ENCODE assay signal across 8 mouse cellular contexts in the genomic region with DNA sequence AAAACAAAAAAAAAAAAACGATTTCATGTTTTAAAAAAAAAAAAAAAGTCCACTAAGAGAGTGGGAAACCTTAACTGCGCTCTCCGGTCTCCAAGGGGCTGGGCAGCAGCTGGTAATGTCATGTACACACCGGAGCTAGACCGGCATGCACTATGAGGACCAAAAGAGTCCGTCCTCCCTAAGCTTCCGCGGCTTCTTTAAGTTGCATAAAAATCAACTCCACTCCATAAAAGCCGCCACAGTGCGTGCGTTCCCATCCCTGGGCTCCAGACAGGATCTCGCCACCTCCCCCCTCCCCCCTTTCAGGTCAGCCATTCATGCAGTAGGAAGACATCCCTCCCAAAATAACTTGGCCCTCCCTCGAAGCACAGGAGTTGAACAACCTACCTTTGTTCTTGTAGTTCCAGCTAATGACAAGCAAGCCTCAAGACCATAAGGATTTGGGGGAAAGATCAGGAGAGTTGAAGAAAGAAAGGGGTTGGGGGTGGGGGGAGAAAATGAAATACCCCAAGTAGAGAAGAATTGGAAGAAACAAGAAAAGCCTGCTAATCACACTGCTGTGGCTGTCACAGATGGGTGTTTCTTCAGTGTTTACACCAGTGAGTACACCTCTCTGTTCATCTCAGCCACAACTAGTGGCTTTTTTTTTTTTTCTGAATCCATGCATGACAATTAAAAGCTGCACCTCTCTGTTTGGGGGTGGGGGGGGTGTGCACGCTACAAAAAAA.
DNase-seq lines count a peak whose midpoint lies in the region; ATAC-seq and TF ChIP-seq lines count a peak whose summit lies in the region.

No protein-coding gene starts in this region.

- H3K4me1 ChIP-seq in forebrain, embryonic 10.5 days = peaks cover 91% of the 10 kb centered on the region
- H3K4me1 ChIP-seq in intestine, embryonic 14.5 days (replicated peaks; ENCODE audit: control insufficient read depth, insufficient read depth, low read length) = peaks cover 60% of the 10 kb centered on the region
- 0 out of 2 replicates have a peak, but pooled peaks cover 4% of the 10 kb centered on the region for H3K4me1 ChIP-seq in midbrain, postnatal 0 days (ENCODE audit: insufficient read depth, low read length)

- no peaks in the 10 kb centered on the region for H3K27me3 ChIP-seq in forebrain, embryonic 10.5 days (ENCODE audit: poor library complexity, severe bottlenecking)
- H3K27me3 ChIP-seq in intestine, embryonic 14.5 days (replicated peaks; ENCODE audit: control insufficient read depth, insufficient read depth, low read length) = no peaks in the 10 kb centered on the region
- H3K27me3 ChIP-seq in midbrain, postnatal 0 days (ENCODE audit: insufficient read depth, low read length) = 0 out of 2 replicates have a peak, but pooled peaks cover 5% of the 10 kb centered on the region

- no peak for TF ChIP-seq CTCF in midbrain, postnatal 0 days (IDR thresholded peaks at IDR 0.05)

- WGBS in forebrain, embryonic 10.5 days = 1% methylated on average over 14 of the region's 14 CpGs
- 1% methylated on average over 14 of the region's 14 CpGs for WGBS in intestine, embryonic 14.5 days
- WGBS in midbrain, postnatal 0 days = 6% methylated on average over 14 of the region's 14 CpGs

- H3K4me2 ChIP-seq in intestine, embryonic 14.5 days (ENCODE audit: low read length) = peak overlapping the region; percentile 48
- H3K4me2 ChIP-seq in midbrain, postnatal 0 days (ENCODE audit: low read depth, low read length, poor library complexity, severe bottlenecking) = 0 out of 2 replicates have a peak overlapping the region, but pooled peaks have one; percentile 7

- H3K27ac ChIP-seq in forebrain, embryonic 10.5 days = peak overlapping the region; percentile 84
- peak overlapping the region; percentile 69 for H3K27ac ChIP-seq in intestine, embryonic 14.5 days (ENCODE audit: low read depth)
- H3K27ac ChIP-seq in midbrain, postnatal 0 days (ENCODE audit: low read depth, low read length) = no peak overlapping the region

- peak overlapping the region; percentile 21; the same call in 1 of the 2 replicates for H3K9ac ChIP-seq in intestine, embryonic 14.5 days (ENCODE audit: low read length)
- no peak overlapping the region for H3K9ac ChIP-seq in midbrain, postnatal 0 days (replicated peaks; ENCODE audit: low read length, poor library complexity, severe bottlenecking)

- 0 out of 2 replicates have a peak, but pooled peaks have one; percentile 14 for ATAC-seq in intestine, embryonic 14.5 days (replicated peaks; ENCODE audit: low FRiP score, low TSS enrichment, low read depth)
- ATAC-seq in midbrain, postnatal 0 days (ENCODE audit: low FRiP score) = no peak

- H3K9me3 ChIP-seq in forebrain, embryonic 10.5 days = no peaks in the 10 kb centered on the region
- H3K9me3 ChIP-seq in intestine, embryonic 14.5 days (ENCODE audit: control insufficient read depth, low read length) = no peaks in the 10 kb centered on the region
- H3K9me3 ChIP-seq in midbrain, postnatal 0 days (ENCODE audit: low read length) = no peaks in the 10 kb centered on the region

- DNase-seq in heart, adult 11 months = peak; percentile 91
- no peak for DNase-seq in heart, postnatal 25 days (ENCODE audit: low spot score)
- peak; percentile 47 for DNase-seq in forebrain, embryonic 10.5 days (ENCODE audit: extremely low spot score, low spot score)
- peak; percentile 66 for DNase-seq in intestine, embryonic 14.5 days (ENCODE audit: low spot score)
- DNase-seq in midbrain, postnatal 0 days (ENCODE audit: low spot score) = no peak
- DNase-seq in ovary, adult 18-20 months (ENCODE audit: low spot score) = no peak
- DNase-seq in natural killer cell, adult 2 months (ENCODE audit: low spot score in 2 of 2) = no peak
- DNase-seq in right cerebral cortex, adult 18-20 months = no peak

- intact Hi-C loops in heart, postnatal 25 days (cut with DNase I) = loop anchor here (10.0 kb wide), 1 partner anchor 251 kb away; no protein-coding TSS in a partner anchor

- H3K4me3 ChIP-seq in forebrain, embryonic 10.5 days = peak overlapping the region; percentile 44
- H3K4me3 ChIP-seq in intestine, embryonic 14.5 days (ENCODE audit: low read depth, low read length) = peak overlapping the region; percentile 16; the same call in 1 of the 2 replicates
- no peak overlapping the region for H3K4me3 ChIP-seq in midbrain, postnatal 0 days (ENCODE audit: low read depth, low read length)

- no peaks in the 10 kb centered on the region for H3K36me3 ChIP-seq in forebrain, embryonic 10.5 days (replicated peaks)
- no peaks in the 10 kb centered on the region for H3K36me3 ChIP-seq in intestine, embryonic 14.5 days (ENCODE audit: control insufficient read depth, insufficient read depth, low read length)
- no peaks in the 10 kb centered on the region for H3K36me3 ChIP-seq in midbrain, postnatal 0 days (ENCODE audit: insufficient read depth, low read length)

Comparison
In these comparisons a context has a peak if more than half of its experiments do, and no peak if none do; other contexts are left out.
1. DNase-seq: peak in heart, adult 11 months (single experiment), forebrain, embryonic 10.5 days (single experiment) and intestine, embryonic 14.5 days (single experiment); none in heart, postnatal 25 days (single experiment), midbrain, postnatal 0 days (single experiment), ovary, adult 18-20 months (single experiment), natural killer cell, adult 2 months (0 of 2) and right cerebral cortex, adult 18-20 months (single experiment).